13 mouse cellular contexts compared by ENCODE assay signal in genomic region chr4:74271180-74271579, GRCm38 (mm10).
"Had no signal": no experiment of that assay in that cellular context is flagged by ENCODE, and none has a peak within 500 bp of the region (broad histone marks: within the 10 kb centered on the region; RNA-seq: fewer than 3 reads in every experiment).

No protein-coding gene starts in this region.

- ATAC-seq: midbrain, embryonic 13.5 days; midbrain, embryonic 15.5 days had no signal

- DNase-seq: lung, adult 18-20 months; lung, embryonic 14.5 days; lung, postnatal 10 days; lung, postnatal 4 days; right cerebral cortex, adult 18-20 months; right cerebral cortex, postnatal 25 days; right cerebral cortex, postnatal 4 days; spleen, adult 18-20 months; thymus, adult 18-20 months; thymus, postnatal 14 days; thymus, postnatal 36 days had no signal
